Mouse (Mus musculus) embryonic facial prominence, embryonic 14.5 days (tissue): Measurements from ENCODE around the gene 2510009E07Rik. TPM values are rescaled to one million over a fixed set of nuclear protein-coding genes. Genes with fewer than 3 reads are reported as not detected.

Experiments used
- ATAC-seq: fragments of 200-750 bp; cut with Nextera tagmentation; 2 replicates; pipeline ENCODE4 v1.8.0; 2017; ENCODE audit warnings: low read depth, moderate number of reproducible peaks, moderate TSS enrichment
- DNase-seq: peaks from one replicate; pipeline ENCODE4 v3.0.0-alpha.2; 2015; ENCODE audit warnings: low spot score
- H3K27ac ChIP-seq: fragments of 300-500 bp; sonication (generic); replicated peaks from 2 replicates; pipeline ENCODE4 v1.5.1; 2014; ENCODE audit warnings: low read depth, mild to moderate bottlenecking, low read length, moderate library complexity
- H3K27me3 ChIP-seq: fragments of 300-500 bp; sonication (generic); replicated peaks from 2 replicates; pipeline ENCODE4 v1.6.1; 2014; ENCODE audit warnings: low read length; ENCODE audit not compliant: control insufficient read depth, insufficient read depth
- H3K36me3 ChIP-seq: fragments of 300-500 bp; sonication (generic); 2 replicates; pipeline ENCODE4 v1.6.1; 2014; ENCODE audit warnings: low read length, mixed read lengths; ENCODE audit not compliant: control insufficient read depth, insufficient read depth
- H3K4me1 ChIP-seq: fragments of 300-500 bp; sonication (generic); 2 replicates; pipeline ENCODE4 v1.6.1; 2014; ENCODE audit warnings: antibody characterized with exemption, low read length; ENCODE audit not compliant: control insufficient read depth, insufficient read depth
- H3K4me2 ChIP-seq: fragments of 300-500 bp; sonication (generic); 2 replicates; pipeline ENCODE4 v1.6.1; 2014; ENCODE audit warnings: low read depth, mild to moderate bottlenecking, low read length, moderate library complexity, mixed read lengths
- H3K4me3 ChIP-seq: fragments of 300-500 bp; sonication (generic); 2 replicates; pipeline ENCODE4 v1.5.1; 2014; ENCODE audit warnings: low read depth, mild to moderate bottlenecking, low read length
- H3K9ac ChIP-seq: fragments of 300-500 bp; sonication (generic); 2 replicates; pipeline ENCODE4 v1.6.1; 2014; ENCODE audit warnings: low read depth, mild to moderate bottlenecking, low read length, moderate library complexity, mixed read lengths
- H3K9me3 ChIP-seq: fragments of 300-500 bp; sonication (generic); 2 replicates; pipeline ENCODE4 v1.6.1; 2016; ENCODE audit warnings: low read length; ENCODE audit not compliant: control insufficient read depth
- WGBS: fragments of 180-500 bp; shearing (Covaris S2); extraction: QIAGEN DNeasy Blood & Tissue Kit; methylation state at CpG from one replicate; pipeline ENCODE4 v1.1.7; 2014; 5-methylcytosine and 5-hydroxymethylcytosine counted together
- polyA plus RNA-seq: library from polyadenylated mRNA; unstranded; fragments of >200 nt; fragmentation: Nextera tagmentation; extraction: Ambion mirVana; gene quantifications from 2 replicates; pipeline ENCODE4 v1.2.1, GENCODE M21; 2014

The 2510009E07Rik gene
- polyA plus RNA-seq, 1 experiment from 2014 or later, result 22.9 TPM

GRCm38 (mm10) chr16:21637201-21637819 is 57.2 kb downstream of the 2510009E07Rik start:
- Histone ChIP-seq H3K4me3 (no peak overlapping the region), H3K9ac (no peak overlapping the region), H3K4me1 (no peaks in the 10 kb centered on the region), H3K9me3 (no peaks in the 10 kb centered on the region), H3K4me2 (no peak overlapping the region), H3K36me3 (no peaks in the 10 kb centered on the region), H3K27me3 (no peaks in the 10 kb centered on the region), H3K27ac (no peak overlapping the region)
- ATAC-seq (no peak), DNase-seq (no peak)
- WGBS, result 83% methylated on average over 11 of the region's 11 CpGs

- Histone ChIP-seq H3K9ac (no peak overlapping the region), H3K27me3 (no peaks in the 10 kb centered on the region), H3K4me3 (no peak overlapping the region), H3K36me3 (no peaks in the 10 kb centered on the region), H3K4me2 (no peak overlapping the region), H3K27ac (no peak overlapping the region), H3K4me1 (no peaks in the 10 kb centered on the region), H3K9me3 (no peaks in the 10 kb centered on the region)
- DNase-seq, result no peak
- no peak for ATAC-seq
- 84% methylated on average over 5 of the region's 5 CpGs for WGBS
These were observed 58.2 kb downstream of the 2510009E07Rik start for GRCm38 (mm10) chr16:21636156-21636853.

GRCm38 (mm10) chr16:21634460-21634859 is 60.0 kb downstream of the 2510009E07Rik start:
- H3K27ac ChIP-seq, result no peak overlapping the region
- DNase-seq (no peak), ATAC-seq (no peak)
- H3K27me3 ChIP-seq, result no peaks in the 10 kb centered on the region
- no peaks in the 10 kb centered on the region for H3K36me3 ChIP-seq
- H3K9ac ChIP-seq, result no peak overlapping the region
- no peak overlapping the region for H3K4me2 ChIP-seq
- no peaks in the 10 kb centered on the region for H3K4me1 ChIP-seq
- H3K9me3 ChIP-seq, result no peaks in the 10 kb centered on the region
- H3K4me3 ChIP-seq, result no peak overlapping the region

GRCm38 (mm10) chr16:21631815-21632222 is 62.6 kb downstream of the 2510009E07Rik start:
- Histone ChIP-seq H3K4me1 (peaks cover 8% of the 10 kb centered on the region; the same call in 1 of the 2 replicates), H3K9ac (no peak overlapping the region), H3K27me3 (no peaks in the 10 kb centered on the region), H3K4me2 (no peak overlapping the region), H3K36me3 (no peaks in the 10 kb centered on the region), H3K9me3 (no peaks in the 10 kb centered on the region), H3K4me3 (no peak overlapping the region), H3K27ac (no peak overlapping the region)
- ATAC-seq (no peak), DNase-seq (no peak)
- WGBS, result 77% methylated on average over 4 of the region's 4 CpGs

GRCm38 (mm10) chr16:21630614-21631013 is 63.9 kb downstream of the 2510009E07Rik start:
- Histone ChIP-seq H3K4me3 (no peak overlapping the region), H3K9me3 (no peaks in the 10 kb centered on the region), H3K4me1 (peaks cover 8% of the 10 kb centered on the region; the same call in 1 of the 2 replicates), H3K27ac (no peak overlapping the region), H3K36me3 (no peaks in the 10 kb centered on the region), H3K4me2 (no peak overlapping the region), H3K9ac (no peak overlapping the region), H3K27me3 (no peaks in the 10 kb centered on the region)
- ATAC-seq, result no peak
- DNase-seq, result no peak
- 87% methylated on average over 4 of the region's 4 CpGs for WGBS

GRCm38 (mm10) chr16:21628061-21628591 is 66.3 kb downstream of the 2510009E07Rik start:
- H3K27me3 ChIP-seq, result no peaks in the 10 kb centered on the region
- ATAC-seq (peak; percentile 31; the same call in 1 of the 2 replicates), DNase-seq (peak; percentile 53)
- peaks cover 8% of the 10 kb centered on the region; the same call in 1 of the 2 replicates for H3K4me1 ChIP-seq
- H3K4me3 ChIP-seq, result no peak overlapping the region
- H3K27ac ChIP-seq, result no peak overlapping the region
- 25% methylated on average over 13 of the region's 13 CpGs for WGBS
- 0 out of 2 replicates have a peak overlapping the region, but pooled peaks have one; percentile 15 for H3K4me2 ChIP-seq
- no peaks in the 10 kb centered on the region for H3K9me3 ChIP-seq
- H3K36me3 ChIP-seq, result no peaks in the 10 kb centered on the region
- H3K9ac ChIP-seq, result no peak overlapping the region

DNA sequence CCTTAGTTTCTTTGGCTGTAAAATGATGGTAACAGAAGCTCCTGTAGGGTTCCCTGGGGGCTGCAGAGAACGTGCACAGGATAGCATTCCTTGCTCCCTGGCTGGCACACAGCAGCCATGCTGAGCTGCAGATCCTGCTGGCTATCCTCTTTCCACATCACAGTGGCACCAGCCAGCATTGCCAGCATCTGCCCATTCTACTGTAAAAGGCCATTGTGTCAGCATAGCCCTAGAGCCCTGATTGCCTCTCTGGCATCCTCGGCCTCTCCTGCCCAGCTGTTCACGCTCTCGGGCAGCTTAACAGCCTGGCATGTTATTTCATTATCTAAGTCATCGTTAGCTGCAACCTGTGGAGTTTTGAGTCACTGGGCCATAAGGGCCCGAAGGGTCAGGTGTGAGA is 67.2 kb downstream of the 2510009E07Rik start:
- no peaks in the 10 kb centered on the region for H3K36me3 ChIP-seq
- ATAC-seq, result no peak
- no peaks in the 10 kb centered on the region for H3K9me3 ChIP-seq
- DNase-seq, result no peak
- H3K9ac ChIP-seq, result no peak overlapping the region
- no peak overlapping the region for H3K27ac ChIP-seq
- no peaks in the 10 kb centered on the region for H3K27me3 ChIP-seq
- WGBS, result 68% methylated on average over 6 of the region's 6 CpGs
- H3K4me3 ChIP-seq, result no peak overlapping the region
- peaks cover 8% of the 10 kb centered on the region; the same call in 1 of the 2 replicates for H3K4me1 ChIP-seq
- H3K4me2 ChIP-seq, result no peak overlapping the region

- peak; percentile 76 for ATAC-seq
- Histone ChIP-seq H3K9me3 (no peaks in the 10 kb centered on the region), H3K9ac (no peak overlapping the region), H3K27ac (no peak overlapping the region), H3K4me1 (peaks cover 8% of the 10 kb centered on the region; the same call in 1 of the 2 replicates), H3K4me2 (no peak overlapping the region), H3K27me3 (no peaks in the 10 kb centered on the region), H3K4me3 (no peak overlapping the region), H3K36me3 (no peaks in the 10 kb centered on the region)
- peak; percentile 67 for DNase-seq
- WGBS, result 61% methylated on average over 6 of the region's 6 CpGs
These were observed 68.5 kb downstream of the 2510009E07Rik start for GRCm38 (mm10) chr16:21625784-21626634.
